Mouse (Mus musculus): ENCODE measurements around the gene Clpb.
"Not testable (repeated sequence)": the region's sequence is repeated elsewhere in the genome, so short reads cannot be mapped to it uniquely, and the experiment has no call there.

Clpb gene

GRCm38 (mm10) chr7:101663514-101664159 is at the start of gene Clpb:
Gene Clpb, plus strand, starts transcription at chr7:101663633.
- peak; percentile 97 for DNase-seq (ENCODE audit: low read depth, low spot score)

- DNase-seq (ENCODE audit: low read depth, low spot score): no peak
These were observed 48.0 kb upstream of the Clpb start for GRCm38 (mm10) chr7:101615406-101615805.

GRCm38 (mm10) chr7:101616136-101616835 is 47.1 kb upstream of the Clpb start:
- no peak for DNase-seq (ENCODE audit: low read depth, low spot score)

GRCm38 (mm10) chr7:101617438-101618165 is 45.8 kb upstream of the Clpb start:
- no peak for DNase-seq (ENCODE audit: low read depth, low spot score)

GRCm38 (mm10) chr7:101618273-101618672 is 45.2 kb upstream of the Clpb start:
- no peak for DNase-seq (ENCODE audit: low read depth, low spot score)

GRCm38 (mm10) chr7:101620373-101620772 is 43.1 kb upstream of the Clpb start:
- DNase-seq (ENCODE audit: low read depth, low spot score): peak; percentile 66

- DNase-seq (ENCODE audit: low read depth, low spot score): not testable (repeated sequence)
These were observed 41.6 kb upstream of the Clpb start for GRCm38 (mm10) chr7:101621861-101622260.

- no peak for DNase-seq (ENCODE audit: low read depth, low spot score)
These were observed 39.1 kb upstream of the Clpb start for GRCm38 (mm10) chr7:101624283-101624682.

- not testable (repeated sequence) for DNase-seq (ENCODE audit: low read depth, low spot score)
These were observed 36.3 kb upstream of the Clpb start for GRCm38 (mm10) chr7:101627166-101627565.

- DNase-seq (ENCODE audit: low read depth, low spot score): no peak
These were observed 35.0 kb upstream of the Clpb start for GRCm38 (mm10) chr7:101628481-101628880.

GRCm38 (mm10) chr7:101633629-101634177 is 29.7 kb upstream of the Clpb start:
- no peak for DNase-seq (ENCODE audit: low read depth, low spot score)

GRCm38 (mm10) chr7:101634513-101634912 is 28.9 kb upstream of the Clpb start:
- no peak for DNase-seq (ENCODE audit: low read depth, low spot score)

GRCm38 (mm10) chr7:101636056-101636455 is 27.4 kb upstream of the Clpb start:
- DNase-seq (ENCODE audit: low read depth, low spot score): no peak

GRCm38 (mm10) chr7:101643879-101644278 is 19.6 kb upstream of the Clpb start:
- no peak for DNase-seq (ENCODE audit: low read depth, low spot score)

GRCm38 (mm10) chr7:101649729-101650128 is 13.7 kb upstream of the Clpb start:
- no peak for DNase-seq (ENCODE audit: low read depth, low spot score)

- peak; percentile 34 for DNase-seq (ENCODE audit: low read depth, low spot score)
These were observed 12.9 kb upstream of the Clpb start for GRCm38 (mm10) chr7:101650565-101650964.

- DNase-seq (ENCODE audit: low read depth, low spot score): peak; percentile 48
These were observed 9.7 kb upstream of the Clpb start for GRCm38 (mm10) chr7:101653681-101654209.

GRCm38 (mm10) chr7:101654936-101655335 is 8.5 kb upstream of the Clpb start:
- no peak for DNase-seq (ENCODE audit: low read depth, low spot score)

GRCm38 (mm10) chr7:101662006-101662405 is 1.4 kb upstream of the Clpb start:
- DNase-seq (ENCODE audit: low read depth, low spot score): no peak

GRCm38 (mm10) chr7:101666581-101666980 is 3.1 kb downstream of the Clpb start:
- DNase-seq (ENCODE audit: low read depth, low spot score): peak; percentile 57

GRCm38 (mm10) chr7:101671601-101672280 is 8.3 kb downstream of the Clpb start:
- DNase-seq (ENCODE audit: low read depth, low spot score): no peak
